ENCODE assay signal across 18 mouse cellular contexts in the genomic region with DNA sequence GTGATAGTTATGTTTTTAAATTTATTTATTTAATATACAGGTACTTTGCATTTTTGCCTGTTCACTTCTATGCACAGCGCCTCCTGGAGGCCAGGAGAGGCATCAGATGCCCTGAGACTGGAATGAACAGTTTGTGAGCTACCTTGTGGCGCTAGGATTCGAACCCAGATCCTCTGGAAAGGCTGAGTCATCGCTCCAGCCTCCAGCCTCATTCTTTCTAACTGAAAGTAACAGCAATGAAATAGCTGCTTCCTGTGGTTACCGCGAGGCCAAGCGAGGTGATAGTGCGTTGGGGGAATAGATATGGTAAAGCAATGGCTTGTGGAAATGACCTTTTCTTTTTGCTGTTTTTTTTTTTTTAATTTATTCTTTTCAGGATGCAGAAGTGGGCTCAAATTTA. TPM values are rescaled to one million over a fixed set of nuclear protein-coding genes. Genes with fewer than 3 reads are reported as not detected.
DNase-seq lines count a peak whose midpoint lies in the region; ATAC-seq and TF ChIP-seq lines count a peak whose summit lies in the region.
"Had no signal": no experiment of that assay in that cellular context is flagged by ENCODE, and none has a peak within 500 bp of the region (broad histone marks: within the 10 kb centered on the region; RNA-seq: fewer than 3 reads in every experiment).

No protein-coding gene starts in this region.

- DNase-seq in layer of hippocampus, adult 2 months (ENCODE audit: low spot score in 2 of 2), result no peak
- DNase-seq in layer of hippocampus, adult 9-11 months, result no peak
- DNase-seq in thymus, adult 2 months, result no peak
- DNase-seq in thymus, postnatal 25 days, result no peak
- DNase-seq in c-Kit-positive CD71-positive TER-119-positive erythroid progenitor cells, embryonic 14.5 days (ENCODE audit: low spot score), result peak; percentile 15
- no peak for DNase-seq in stomach, postnatal 0 days (ENCODE audit: low spot score)
- DNase-seq in urinary bladder, adult 2 months (ENCODE audit: low spot score), result no peak
- DNase-seq: adrenal gland, postnatal 14 days; heart, postnatal 14 days; kidney, postnatal 10 days had no signal

- no peaks in the 10 kb centered on the region for H3K36me3 ChIP-seq in thymus, adult 2 months (ENCODE audit: control insufficient read depth, insufficient read depth, low read length)
- H3K36me3 ChIP-seq in stomach, postnatal 0 days (ENCODE audit: control insufficient read depth, insufficient read depth, low read length), result no peaks in the 10 kb centered on the region
- H3K36me3 ChIP-seq: embryonic facial prominence, embryonic 13.5 days; midbrain, embryonic 12.5 days; neural tube, embryonic 12.5 days had no signal

- H3K27ac ChIP-seq in layer of hippocampus, adult 2 months, result no peak overlapping the region
- H3K27ac ChIP-seq in thymus, adult 2 months (ENCODE audit: control insufficient read depth, insufficient read depth, low read length), result no peak overlapping the region
- H3K27ac ChIP-seq in stomach, postnatal 0 days (replicated peaks), result no peak overlapping the region
- H3K27ac ChIP-seq: embryonic facial prominence, embryonic 13.5 days; midbrain, embryonic 12.5 days; neural tube, embryonic 12.5 days had no signal

- TF ChIP-seq EP300 in stomach, postnatal 0 days (optimal IDR thresholded peaks at IDR 0.05), result no peak

- H3K27me3 ChIP-seq in thymus, adult 2 months (ENCODE audit: control insufficient read depth, insufficient read depth, low read length), result no peaks in the 10 kb centered on the region
- no peaks in the 10 kb centered on the region for H3K27me3 ChIP-seq in stomach, postnatal 0 days (ENCODE audit: control insufficient read depth, insufficient read depth, low read length)
- H3K27me3 ChIP-seq: embryonic facial prominence, embryonic 13.5 days; midbrain, embryonic 12.5 days; neural tube, embryonic 12.5 days had no signal

- TF ChIP-seq CTCF in layer of hippocampus, adult 2 months (conservative IDR thresholded peaks at IDR 0.05), result peak; percentile 51
- peak; percentile 23; the same call in 1 of the 2 replicates for TF ChIP-seq CTCF in thymus, adult 2 months (IDR thresholded peaks at IDR 0.05; ENCODE audit: borderline replicate concordance, control insufficient read depth, extremely low read depth, insufficient read depth, low read length, poor library complexity)
- TF ChIP-seq CTCF in stomach, postnatal 0 days (IDR thresholded peaks at IDR 0.05; ENCODE audit: low read depth), result peak; percentile 40; the same call in 1 of the 2 replicates

- H3K4me3 ChIP-seq in layer of hippocampus, adult 2 months, result no peak overlapping the region
- H3K4me3 ChIP-seq in thymus, adult 2 months (ENCODE audit: control insufficient read depth, insufficient read depth, low read length), result no peak overlapping the region
- no peak overlapping the region for H3K4me3 ChIP-seq in stomach, postnatal 0 days (ENCODE audit: low read depth, low read length)
- H3K4me3 ChIP-seq: embryonic facial prominence, embryonic 13.5 days; midbrain, embryonic 12.5 days; neural tube, embryonic 12.5 days had no signal

- TF ChIP-seq POLR2A in thymus, adult 2 months (IDR thresholded peaks at IDR 0.05; ENCODE audit: control insufficient read depth, extremely low read depth, insufficient read depth, low read length, poor library complexity), result no peak

- no peaks in the 10 kb centered on the region for H3K9me3 ChIP-seq in stomach, postnatal 0 days (ENCODE audit: control insufficient read depth, low read length)
- H3K9me3 ChIP-seq: embryonic facial prominence, embryonic 13.5 days; midbrain, embryonic 12.5 days; neural tube, embryonic 12.5 days had no signal

- no peaks in the 10 kb centered on the region for H3K4me1 ChIP-seq in thymus, adult 2 months (replicated peaks; ENCODE audit: control insufficient read depth, insufficient read depth, low read length)
- H3K4me1 ChIP-seq in stomach, postnatal 0 days (replicated peaks; ENCODE audit: control insufficient read depth, insufficient read depth), result no peaks in the 10 kb centered on the region
- H3K4me1 ChIP-seq: midbrain, embryonic 12.5 days; neural tube, embryonic 12.5 days had no signal

- no peak for ATAC-seq in stomach, postnatal 0 days (ENCODE audit: low FRiP score, low TSS enrichment)
- ATAC-seq in activated CD4-positive, CD25-positive, alpha-beta regulatory T cell, adult 4 months, result no peak
- ATAC-seq: hindbrain, embryonic 16.5 days had no signal

- WGBS in thymus, adult 2 months, result 61% methylated on average over 8 of the region's 8 CpGs
- 83% methylated on average over 8 of the region's 8 CpGs for WGBS in stomach, postnatal 0 days

- H3K9ac ChIP-seq in stomach, postnatal 0 days (ENCODE audit: low read length), result no peak overlapping the region
- H3K9ac ChIP-seq: embryonic facial prominence, embryonic 13.5 days; midbrain, embryonic 12.5 days; neural tube, embryonic 12.5 days had no signal

- H3K4me2 ChIP-seq in stomach, postnatal 0 days (replicated peaks; ENCODE audit: low read depth), result no peak overlapping the region
- H3K4me2 ChIP-seq: embryonic facial prominence, embryonic 13.5 days; midbrain, embryonic 12.5 days; neural tube, embryonic 12.5 days had no signal

RNA-seq across cellular contexts. Expression of a gene that starts 30.9 kb away (rescaled TPM):
- total RNA-seq in layer of hippocampus, adult 2 months (2021), result 10 to 100 TPM; 16.6 to 17.6 TPM
- 6.3 and 7.1 TPM in 2 replicates for polyA plus RNA-seq in thymus, adult 2 months (2012; rRNA removed)
- polyA plus RNA-seq in stomach, postnatal 0 days (2015; fragmentation: Nextera tagmentation; extraction: Ambion mirVana), result 1.5 and 2.4 TPM in 2 replicates
- 1 to 10 TPM; 2.1 to 2.2 TPM for polyA plus RNA-seq in activated CD4-positive, CD25-positive, alpha-beta regulatory T cell, adult 4 months (2017; shearing (Covaris generic))
- polyA plus RNA-seq in urinary bladder, adult 2 months (2012; rRNA removed), result 8.2 and 9.5 TPM in 2 replicates

RNA-seq across cellular contexts. Expression of a gene that starts 31.4 kb away (rescaled TPM):
- total RNA-seq in layer of hippocampus, adult 2 months (2021), result not detected
- 0.06 and 0.07 TPM in 2 replicates for polyA plus RNA-seq in thymus, adult 2 months (2012; rRNA removed)
- polyA plus RNA-seq in stomach, postnatal 0 days (2015; fragmentation: Nextera tagmentation; extraction: Ambion mirVana), result 0.49 and 0.53 TPM in 2 replicates
- polyA plus RNA-seq in activated CD4-positive, CD25-positive, alpha-beta regulatory T cell, adult 4 months (2017; shearing (Covaris generic)), result not detected
- 0.21 and 0.25 TPM in 2 replicates for polyA plus RNA-seq in urinary bladder, adult 2 months (2012; rRNA removed)
- total RNA-seq: heart, postnatal 14 days had no signal
- polyA plus RNA-seq: forebrain, embryonic 11.5 days; limb, embryonic 11.5 days had no signal

RNA-seq across cellular contexts. Expression of a gene that starts 44.8 kb away (rescaled TPM):
- under 1 TPM in 1 of 2 experiments, not detected in 1; 0.10 TPM for total RNA-seq in layer of hippocampus, adult 2 months (2021)
- polyA plus RNA-seq in thymus, adult 2 months (2012; rRNA removed), result 0.09 and 0.16 TPM in 2 replicates
- polyA plus RNA-seq in stomach, postnatal 0 days (2015; fragmentation: Nextera tagmentation; extraction: Ambion mirVana), result 0.08 TPM in 1 of 2 replicates, not detected in the other
- under 1 TPM; 0.31 to 0.74 TPM for polyA plus RNA-seq in activated CD4-positive, CD25-positive, alpha-beta regulatory T cell, adult 4 months (2017; shearing (Covaris generic))
- polyA plus RNA-seq in urinary bladder, adult 2 months (2012; rRNA removed), result 0.07 and 0.09 TPM in 2 replicates
- total RNA-seq: heart, postnatal 14 days had no signal
- polyA plus RNA-seq: forebrain, embryonic 11.5 days; limb, embryonic 11.5 days; lung, embryonic 16.5 days; midbrain, embryonic 12.5 days had no signal
